Mouse (Mus musculus) heart, embryonic 14.5 days (tissue): Measurements from ENCODE around the gene Ezr. TPM values are rescaled to one million over a fixed set of nuclear protein-coding genes. Genes with fewer than 3 reads are reported as not detected.
A peak's percentile ranks its signal among the peaks of the same experiment; 100 is the strongest.

Experiments used
- ATAC-seq: fragments of 200-750 bp; cut with Nextera tagmentation; 2 replicates; pipeline ENCODE4 v1.8.0; 2017; ENCODE audit warnings: low read depth, moderate TSS enrichment; ENCODE audit not compliant: insufficient number of reproducible peaks, insufficient read depth, low FRiP score
- H3K27ac ChIP-seq, 2 experiments: fragments of 200-500 bp in 1 of 2; fragments of 300-500 bp in 1 of 2; sonication (generic) in 1 of 2; replicated peaks in 1 of 2; 2 replicates each; pipeline ENCODE4 v1.5.1; 2012 to 2014; ENCODE audit warnings: low read depth in 2 of 2, low read length in 2 of 2, control low read depth in 1 of 2, mild to moderate bottlenecking in 1 of 2, mixed read lengths in 1 of 2; ENCODE audit not compliant: control insufficient read depth in 1 of 2, insufficient read depth in 1 of 2
- H3K27me3 ChIP-seq: fragments of 300-500 bp; sonication (generic); 2 replicates; pipeline ENCODE4 v1.6.1; 2014; ENCODE audit warnings: mild to moderate bottlenecking, low read length, control low read depth; ENCODE audit not compliant: control insufficient read depth, insufficient read depth
- H3K36me3 ChIP-seq: fragments of 300-500 bp; sonication (generic); 2 replicates; pipeline ENCODE4 v1.6.1; 2014; ENCODE audit warnings: mild to moderate bottlenecking, control low read depth, low read length, mixed read lengths; ENCODE audit not compliant: control insufficient read depth, insufficient read depth
- H3K4me1 ChIP-seq, 2 experiments: fragments of 200-500 bp in 1 of 2; fragments of 300-500 bp in 1 of 2; sonication (generic) in 1 of 2; 2 replicates each; pipeline ENCODE4 v1.6.1; 2012 to 2014; ENCODE audit warnings: low read length in 2 of 2, control low read depth in 1 of 2, mixed read lengths in 1 of 2; ENCODE audit not compliant: control insufficient read depth in 2 of 2, insufficient read depth in 2 of 2
- H3K4me2 ChIP-seq: fragments of 300-500 bp; sonication (generic); 2 replicates; pipeline ENCODE4 v1.6.1; 2014; ENCODE audit warnings: mild to moderate bottlenecking, low read length
- H3K4me3 ChIP-seq, 2 experiments: fragments of 200-500 bp in 1 of 2; fragments of 300-500 bp in 1 of 2; sonication (generic) in 1 of 2; 2 replicates each; pipeline ENCODE4 v1.5.1; 2012 to 2014; ENCODE audit warnings: low read length in 2 of 2, mild to moderate bottlenecking in 2 of 2, control low read depth in 1 of 2, low read depth in 1 of 2, moderate library complexity in 1 of 2; ENCODE audit not compliant: control insufficient read depth in 1 of 2, insufficient read depth in 1 of 2
- H3K9ac ChIP-seq: fragments of 300-500 bp; sonication (generic); 2 replicates; pipeline ENCODE4 v1.6.1; 2014; ENCODE audit warnings: mild to moderate bottlenecking, low read length
- H3K9me3 ChIP-seq: fragments of 300-500 bp; sonication (generic); 2 replicates; pipeline ENCODE4 v1.6.1; 2016; ENCODE audit warnings: low read length, control low read depth; ENCODE audit not compliant: control insufficient read depth
- WGBS: fragments of 180-500 bp; shearing (Covaris S2); extraction: QIAGEN DNeasy Blood & Tissue Kit; methylation state at CpG from one replicate; pipeline ENCODE4 v1.1.7; 2014; 5-methylcytosine and 5-hydroxymethylcytosine counted together
- polyA plus RNA-seq: library from polyadenylated mRNA; unstranded; fragments of >200 nt; fragmentation: Nextera tagmentation; extraction: Ambion mirVana; gene quantifications from 2 replicates; pipeline ENCODE4 v1.2.1, GENCODE M21; 2014

Ezr gene
- polyA plus RNA-seq, 1 experiment from 2014 or later, result 102 TPM

- H3K9me3 ChIP-seq, result no peaks in the 10 kb centered on the region
- no peak for ATAC-seq
- H3K9ac ChIP-seq, result peak overlapping the region; percentile 38; the same call in 1 of the 2 replicates
- peak overlapping the region; percentile 71 to 94 for H3K27ac ChIP-seq
- 68% methylated on average over 4 of the region's 4 CpGs for WGBS
- H3K36me3 ChIP-seq, result no peaks in the 10 kb centered on the region
- H3K4me3 ChIP-seq, result no peak overlapping the region
- H3K4me1 ChIP-seq, result peaks cover 52 to 82% of the 10 kb centered on the region in 2 experiments
- H3K27me3 ChIP-seq, result no peaks in the 10 kb centered on the region
- H3K4me2 ChIP-seq, result peak overlapping the region; percentile 35
Observed at GRCm38 (mm10) chr17:6766823-6767222, 15.8 kb downstream of the Ezr start.

DNA sequence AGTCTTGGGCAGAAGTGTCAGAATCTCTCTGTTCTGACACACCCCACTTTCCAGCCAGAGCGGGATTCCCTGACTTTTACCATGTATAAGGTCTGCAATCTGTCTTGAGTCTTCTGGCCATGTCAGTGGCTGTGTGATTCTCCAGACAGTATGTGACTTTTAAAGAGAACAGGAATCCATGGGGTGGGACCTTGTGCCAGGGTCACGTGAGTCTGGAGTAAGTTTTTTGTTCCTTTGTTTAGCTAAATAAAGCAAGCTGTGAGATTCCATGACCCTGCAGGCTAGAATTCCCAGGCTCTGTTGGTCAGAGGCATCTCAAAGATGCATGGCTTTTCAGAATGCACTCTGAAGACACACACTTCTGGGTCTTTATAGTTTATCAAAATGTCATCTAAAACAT lies 16.7 kb downstream of the Ezr start:
- Histone ChIP-seq H3K9ac (peak overlapping the region; percentile 38; the same call in 1 of the 2 replicates), H3K27me3 (no peaks in the 10 kb centered on the region), H3K4me3 (no peak overlapping the region), H3K27ac (peak overlapping the region; percentile 71 to 94), H3K4me2 (no peak overlapping the region), H3K4me1 (peaks cover 49 to 78% of the 10 kb centered on the region in 2 experiments), H3K9me3 (no peaks in the 10 kb centered on the region), H3K36me3 (no peaks in the 10 kb centered on the region)
- WGBS, result 15% methylated on average over 2 of the region's 2 CpGs
- no peak; the same call in 1 of the 2 replicates for ATAC-seq

- Histone ChIP-seq H3K4me3 (no peak overlapping the region), H3K27ac (peak overlapping the region; percentile 71 to 94; a peak in 3 of 4 replicates), H3K9me3 (no peaks in the 10 kb centered on the region), H3K36me3 (no peaks in the 10 kb centered on the region), H3K9ac (no peak overlapping the region), H3K4me2 (no peak overlapping the region), H3K4me1 (peaks cover 50 to 79% of the 10 kb centered on the region in 2 experiments), H3K27me3 (no peaks in the 10 kb centered on the region)
- no peak for ATAC-seq
- WGBS, result 80% methylated on average over 4 of the region's 4 CpGs
Observed at GRCm38 (mm10) chr17:6764730-6765129, 17.9 kb downstream of the Ezr start.

DNA sequence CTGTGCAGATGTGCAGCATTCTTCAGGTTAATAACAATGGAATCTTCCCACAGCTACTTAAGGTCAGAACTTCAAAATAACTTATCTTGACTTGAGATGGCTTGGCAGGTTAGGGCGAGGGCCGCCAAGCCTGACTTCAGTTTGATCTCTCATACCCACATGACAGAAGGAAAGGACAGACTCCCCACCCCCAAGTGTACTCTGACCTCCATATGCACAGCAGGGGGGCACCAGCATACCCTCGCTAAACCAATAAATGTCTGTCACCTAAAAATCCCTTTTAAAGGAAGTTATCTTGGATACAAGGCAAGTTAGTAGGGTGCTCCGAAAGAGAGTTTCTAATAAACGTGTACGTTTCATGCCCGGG lies 18.4 kb downstream of the Ezr start:
- WGBS, result 72% methylated on average over 7 of the region's 7 CpGs

DNA sequence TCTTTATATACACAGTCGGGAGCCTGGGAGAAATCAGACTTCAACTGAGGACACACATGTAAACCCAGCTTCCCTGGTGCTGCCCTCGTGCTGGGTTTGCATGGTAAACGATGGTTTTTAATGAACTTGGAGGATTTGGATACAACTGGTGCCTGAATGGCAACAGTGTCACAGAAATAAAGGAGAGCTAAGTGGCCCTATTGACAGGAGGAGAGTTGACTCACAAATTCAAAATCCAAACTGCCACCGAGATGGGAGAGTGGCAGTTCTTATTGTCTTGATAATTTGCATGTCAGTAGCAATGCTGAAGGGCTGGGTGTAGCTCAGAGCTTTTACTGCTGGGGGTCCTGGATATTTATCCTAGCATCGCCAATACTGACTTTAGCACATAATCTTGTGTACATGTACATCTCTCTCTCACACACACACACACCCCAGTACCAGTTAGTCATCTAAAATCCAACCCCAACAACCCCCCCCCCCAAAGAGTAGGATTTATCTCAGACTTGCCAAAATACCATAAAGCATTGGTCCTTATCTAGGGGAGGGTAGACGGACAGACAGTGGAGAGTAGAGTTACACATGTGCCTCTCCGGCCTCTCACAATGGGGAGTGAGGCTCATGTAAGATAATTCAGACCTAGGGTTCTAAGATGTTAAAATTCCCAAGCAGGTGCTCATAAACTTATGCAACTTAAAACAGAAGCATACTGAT lies 18.9 kb downstream of the Ezr start:
- Histone ChIP-seq H3K4me1 (peaks cover 47 to 74% of the 10 kb centered on the region in 2 experiments), H3K4me3 (no peak overlapping the region), H3K9me3 (no peaks in the 10 kb centered on the region), H3K9ac (no peak overlapping the region), H3K4me2 (no peak overlapping the region), H3K27me3 (no peaks in the 10 kb centered on the region), H3K36me3 (peaks cover 9% of the 10 kb centered on the region), H3K27ac (peak overlapping the region in 1 of 2 experiments; percentile 0; a peak in 1 of 4 replicates)
- no peak for ATAC-seq
- WGBS, result 58% methylated on average over 7 of the region's 7 CpGs

More for the DNA sequence above, 18.4 kb downstream of the Ezr start:
- H3K36me3 ChIP-seq, result peaks cover 4% of the 10 kb centered on the region; the same call in 1 of the 2 replicates
- H3K4me2 ChIP-seq, result no peak overlapping the region
- no peak overlapping the region for H3K4me3 ChIP-seq
- no peak overlapping the region; a peak in 1 of 4 replicates for H3K27ac ChIP-seq
- no peak for ATAC-seq
- no peaks in the 10 kb centered on the region for H3K9me3 ChIP-seq
- no peak overlapping the region for H3K9ac ChIP-seq
- H3K4me1 ChIP-seq, result peaks cover 50 to 79% of the 10 kb centered on the region in 2 experiments
- H3K27me3 ChIP-seq, result no peaks in the 10 kb centered on the region

GRCm38 (mm10) chr17:6759717-6760292 lies 22.8 kb downstream of the Ezr start:
- peaks cover 21 to 36% of the 10 kb centered on the region in 2 experiments for H3K4me1 ChIP-seq
- H3K27ac ChIP-seq, result peak overlapping the region; percentile 26 to 58; a peak in 3 of 4 replicates
- H3K36me3 ChIP-seq, result peaks cover 29% of the 10 kb centered on the region
- no peak overlapping the region for H3K4me3 ChIP-seq
- 41% methylated on average over 9 of the region's 9 CpGs for WGBS
- H3K4me2 ChIP-seq, result peak overlapping the region; percentile 34
- H3K9ac ChIP-seq, result no peak overlapping the region
- ATAC-seq, result no peak
- no peaks in the 10 kb centered on the region for H3K27me3 ChIP-seq
- H3K9me3 ChIP-seq, result no peaks in the 10 kb centered on the region

GRCm38 (mm10) chr17:6758845-6759244 lies 23.7 kb downstream of the Ezr start:
- H3K9me3 ChIP-seq, result no peaks in the 10 kb centered on the region
- peaks cover 18 to 27% of the 10 kb centered on the region in 2 experiments for H3K4me1 ChIP-seq
- H3K4me2 ChIP-seq, result no peak overlapping the region
- no peak overlapping the region for H3K9ac ChIP-seq
- no peak for ATAC-seq
- H3K4me3 ChIP-seq, result no peak overlapping the region
- peaks cover 39% of the 10 kb centered on the region for H3K36me3 ChIP-seq
- WGBS, result 80% methylated on average over 8 of the region's 8 CpGs
- H3K27ac ChIP-seq, result 0 out of 4 replicates have a peak overlapping the region, but pooled peaks of 1 of the 2 experiments have one; percentile 58
- H3K27me3 ChIP-seq, result no peaks in the 10 kb centered on the region
